Mouse (Mus musculus) heart, embryonic 14.5 days (tissue): ENCODE data around the gene Olfr726. TPM values are rescaled to one million over a fixed set of nuclear protein-coding genes. Genes with fewer than 3 reads are reported as not detected.

Experiments used
- ATAC-seq: fragments of 200-750 bp; cut with Nextera tagmentation; 2 replicates; pipeline ENCODE4 v1.8.0; 2017; ENCODE audit warnings: low read depth, moderate TSS enrichment; ENCODE audit not compliant: insufficient number of reproducible peaks, insufficient read depth, low FRiP score
- H3K27ac ChIP-seq, 2 experiments: fragments of 200-500 bp in 1 of 2; fragments of 300-500 bp in 1 of 2; sonication (generic) in 1 of 2; replicated peaks in 1 of 2; 2 replicates each; pipeline ENCODE4 v1.5.1; 2012 to 2014; ENCODE audit warnings: low read depth in 2 of 2, low read length in 2 of 2, control low read depth in 1 of 2, mild to moderate bottlenecking in 1 of 2, mixed read lengths in 1 of 2; ENCODE audit not compliant: control insufficient read depth in 1 of 2, insufficient read depth in 1 of 2
- H3K27me3 ChIP-seq: fragments of 300-500 bp; sonication (generic); 2 replicates; pipeline ENCODE4 v1.6.1; 2014; ENCODE audit warnings: mild to moderate bottlenecking, low read length, control low read depth; ENCODE audit not compliant: control insufficient read depth, insufficient read depth
- H3K36me3 ChIP-seq: fragments of 300-500 bp; sonication (generic); 2 replicates; pipeline ENCODE4 v1.6.1; 2014; ENCODE audit warnings: mild to moderate bottlenecking, control low read depth, low read length, mixed read lengths; ENCODE audit not compliant: control insufficient read depth, insufficient read depth
- H3K4me1 ChIP-seq, 2 experiments: fragments of 200-500 bp in 1 of 2; fragments of 300-500 bp in 1 of 2; sonication (generic) in 1 of 2; 2 replicates each; pipeline ENCODE4 v1.6.1; 2012 to 2014; ENCODE audit warnings: low read length in 2 of 2, control low read depth in 1 of 2, mixed read lengths in 1 of 2; ENCODE audit not compliant: control insufficient read depth in 2 of 2, insufficient read depth in 2 of 2
- H3K4me2 ChIP-seq: fragments of 300-500 bp; sonication (generic); 2 replicates; pipeline ENCODE4 v1.6.1; 2014; ENCODE audit warnings: mild to moderate bottlenecking, low read length
- H3K4me3 ChIP-seq, 2 experiments: fragments of 200-500 bp in 1 of 2; fragments of 300-500 bp in 1 of 2; sonication (generic) in 1 of 2; 2 replicates each; pipeline ENCODE4 v1.5.1; 2012 to 2014; ENCODE audit warnings: low read length in 2 of 2, mild to moderate bottlenecking in 2 of 2, control low read depth in 1 of 2, low read depth in 1 of 2, moderate library complexity in 1 of 2; ENCODE audit not compliant: control insufficient read depth in 1 of 2, insufficient read depth in 1 of 2
- H3K9ac ChIP-seq: fragments of 300-500 bp; sonication (generic); 2 replicates; pipeline ENCODE4 v1.6.1; 2014; ENCODE audit warnings: mild to moderate bottlenecking, low read length
- H3K9me3 ChIP-seq: fragments of 300-500 bp; sonication (generic); 2 replicates; pipeline ENCODE4 v1.6.1; 2016; ENCODE audit warnings: low read length, control low read depth; ENCODE audit not compliant: control insufficient read depth
- WGBS: fragments of 180-500 bp; shearing (Covaris S2); extraction: QIAGEN DNeasy Blood & Tissue Kit; methylation state at CpG from one replicate; pipeline ENCODE4 v1.1.7; 2014; 5-methylcytosine and 5-hydroxymethylcytosine counted together
- polyA plus RNA-seq: library from polyadenylated mRNA; unstranded; fragments of >200 nt; fragmentation: Nextera tagmentation; extraction: Ambion mirVana; gene quantifications from 2 replicates; pipeline ENCODE4 v1.2.1, GENCODE M21; 2014

The Olfr726 gene
- not detected in 2 replicates for polyA plus RNA-seq

GRCm38 (mm10) chr14:50090853-50091252, at the start of gene Olfr726:
Gene Olfr726, minus strand, starts transcription at chr14:50090953.
- Histone ChIP-seq H3K36me3 (no peaks in the 10 kb centered on the region), H3K4me3 (no peak within 1 kb of the TSS), H3K4me1 (no peaks in the 10 kb centered on the region), H3K27me3 (no peaks in the 10 kb centered on the region), H3K9me3 (no peaks in the 10 kb centered on the region), H3K4me2 (no peak within 1 kb of the TSS), H3K9ac (no peak within 1 kb of the TSS), H3K27ac (no peak within 1 kb of the TSS)
- 56% methylated on average over 1 of the region's 1 CpGs for WGBS
- no peak for ATAC-seq

- 64% methylated on average over 1 of the region's 1 CpGs for WGBS
- no peaks in the 10 kb centered on the region for H3K36me3 ChIP-seq
- H3K9me3 ChIP-seq: no peaks in the 10 kb centered on the region
- H3K4me2 ChIP-seq: no peak within 1 kb of the TSS
- no peaks in the 10 kb centered on the region for H3K27me3 ChIP-seq
- H3K9ac ChIP-seq: no peak within 1 kb of the TSS
- H3K4me1 ChIP-seq: no peaks in the 10 kb centered on the region
- H3K4me3 ChIP-seq: no peak within 1 kb of the TSS
- no peak for ATAC-seq
- no peak within 1 kb of the TSS for H3K27ac ChIP-seq
Observed at GRCm38 (mm10) chr14:50122886-50123285, 32.1 kb upstream of the Olfr726 start, which contains the start of gene Olfr727. Gene Olfr727, plus strand, starts transcription at chr14:50123186.

- Histone ChIP-seq H3K9ac (peak overlapping the region; percentile 77; the same call in 1 of the 2 replicates), H3K27me3 (no peaks in the 10 kb centered on the region), H3K9me3 (no peaks in the 10 kb centered on the region), H3K4me3 (peak overlapping the region; percentile 76 to 80), H3K4me2 (peak overlapping the region; percentile 92), H3K36me3 (no peaks in the 10 kb centered on the region), H3K4me1 (peaks cover 0 to 3% of the 10 kb centered on the region in 2 experiments; a peak in 2 of 4 replicates), H3K27ac (peak overlapping the region in 1 of 2 experiments; percentile 88; a peak in 2 of 4 replicates)
- WGBS: 0% methylated on average over 4 of the region's 4 CpGs
- no peak; the same call in 1 of the 2 replicates for ATAC-seq
Observed at GRCm38 (mm10) chr14:50062733-50063104, 28.0 kb downstream of the Olfr726 start.

DNA sequence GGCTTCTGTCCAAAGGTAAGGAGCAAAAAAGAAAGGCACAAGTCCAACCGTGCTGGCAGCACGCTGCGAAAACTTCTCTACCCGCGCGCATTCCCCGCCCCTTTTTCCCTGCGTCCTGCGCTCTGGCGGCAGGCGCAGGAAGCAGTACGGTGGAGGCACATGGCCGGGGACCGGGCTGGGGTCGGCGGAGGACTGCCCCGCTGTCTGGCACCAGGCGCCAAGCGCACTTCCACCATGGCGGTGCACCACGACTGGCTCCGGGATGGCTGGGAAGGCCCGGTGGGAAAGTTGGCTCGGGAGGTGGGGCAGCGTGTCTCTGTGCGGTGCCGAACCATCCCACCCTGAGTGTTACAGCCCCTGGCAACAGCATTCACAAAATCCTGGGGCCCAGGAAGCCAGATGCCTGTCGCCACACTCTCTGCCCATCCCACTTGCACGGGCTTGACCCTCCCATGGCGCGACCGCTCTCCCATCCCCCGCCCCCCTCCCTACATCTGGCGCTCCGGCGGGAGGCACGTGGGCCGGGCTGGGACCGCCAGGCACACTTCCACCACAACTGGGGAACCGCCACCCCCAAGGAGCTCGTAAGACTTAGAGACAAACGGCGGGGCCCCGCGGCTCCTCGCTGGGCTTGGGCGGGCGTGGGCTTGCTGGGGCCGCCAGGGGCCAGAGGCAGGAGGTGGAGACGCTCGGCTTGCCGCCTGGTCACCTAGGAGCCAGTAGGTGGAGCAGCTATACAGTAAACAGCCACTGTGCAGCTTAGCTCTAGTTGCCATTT, 28.6 kb downstream of the Olfr726 start:
- H3K27ac ChIP-seq: peak overlapping the region; percentile 63 to 88
- H3K27me3 ChIP-seq: no peaks in the 10 kb centered on the region
- peaks cover 0 to 3% of the 10 kb centered on the region in 2 experiments; a peak in 2 of 4 replicates for H3K4me1 ChIP-seq
- peak overlapping the region; percentile 77 for H3K9ac ChIP-seq
- peak overlapping the region; percentile 92 for H3K4me2 ChIP-seq
- H3K36me3 ChIP-seq: no peaks in the 10 kb centered on the region
- peak; percentile 89 for ATAC-seq
- no peaks in the 10 kb centered on the region for H3K9me3 ChIP-seq
- 1% methylated on average over 52 of the region's 52 CpGs for WGBS
- H3K4me3 ChIP-seq: peak overlapping the region; percentile 76 to 80

DNA sequence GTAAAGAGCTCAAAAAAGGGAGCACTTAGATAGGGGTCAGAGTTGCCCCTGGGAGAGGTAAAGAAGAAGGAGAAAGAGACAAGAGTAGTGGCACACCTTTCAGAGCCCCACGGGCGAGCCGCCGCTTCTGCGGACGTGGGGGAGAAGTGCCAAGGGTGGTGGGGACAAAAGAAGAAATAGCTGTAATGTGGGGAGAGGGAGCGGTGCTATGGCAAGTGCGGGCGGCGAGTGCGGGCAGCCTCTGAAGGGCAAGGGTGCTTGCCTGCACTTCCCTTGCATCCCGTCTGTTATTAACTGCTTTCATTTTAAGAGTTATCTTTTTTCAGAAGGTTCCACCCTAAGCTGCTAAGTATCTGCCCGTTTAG, 29.2 kb downstream of the Olfr726 start:
- H3K4me3 ChIP-seq: peak overlapping the region; percentile 76 to 80
- H3K27me3 ChIP-seq: no peaks in the 10 kb centered on the region
- no peak for ATAC-seq
- H3K27ac ChIP-seq: peak overlapping the region; percentile 63 to 88
- under 1% methylated on average over 13 of the region's 13 CpGs for WGBS
- no peaks in the 10 kb centered on the region for H3K36me3 ChIP-seq
- H3K9ac ChIP-seq: peak overlapping the region; percentile 77
- peaks cover 0 to 3% of the 10 kb centered on the region in 2 experiments; a peak in 2 of 4 replicates for H3K4me1 ChIP-seq
- H3K4me2 ChIP-seq: peak overlapping the region; percentile 92
- H3K9me3 ChIP-seq: no peaks in the 10 kb centered on the region

GRCm38 (mm10) chr14:50061179-50061578, 29.6 kb downstream of the Olfr726 start:
- 20% methylated on average over 11 of the region's 11 CpGs for WGBS
- Histone ChIP-seq H3K9ac (peak overlapping the region; percentile 77), H3K9me3 (no peaks in the 10 kb centered on the region), H3K27me3 (no peaks in the 10 kb centered on the region), H3K36me3 (no peaks in the 10 kb centered on the region), H3K27ac (no peak overlapping the region), H3K4me2 (peak overlapping the region; percentile 92), H3K4me3 (peak overlapping the region; percentile 76 to 80), H3K4me1 (peaks cover 0 to 3% of the 10 kb centered on the region in 2 experiments; a peak in 2 of 4 replicates)
- no peak for ATAC-seq

DNA sequence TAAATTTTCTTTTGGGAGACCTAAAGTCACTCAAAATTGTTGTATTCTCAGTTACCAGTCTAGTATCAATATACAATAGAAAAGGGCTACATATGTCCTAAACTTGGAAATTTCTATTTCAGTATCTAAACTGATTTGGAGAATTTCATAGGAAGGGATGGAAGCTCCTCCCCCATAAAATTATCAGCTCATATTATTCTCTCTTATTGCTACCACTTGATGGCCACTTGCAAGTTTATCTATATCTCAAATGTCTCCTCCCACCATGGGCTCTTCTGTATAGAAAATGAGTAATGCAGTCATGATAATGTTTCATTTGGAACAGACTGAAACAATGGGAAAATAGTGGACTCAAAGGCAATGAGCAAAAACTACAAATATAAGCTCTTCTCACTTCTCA, 50.5 kb downstream of the Olfr726 start, which contains the start of gene Olfr725:
TSS of gene Olfr725 (minus strand) at position 101 of the 400 bp plus-strand sequence.
- Histone ChIP-seq H3K27ac (no peak within 1 kb of the TSS), H3K4me1 (no peaks in the 10 kb centered on the region), H3K36me3 (no peaks in the 10 kb centered on the region), H3K9ac (no peak within 1 kb of the TSS), H3K9me3 (no peaks in the 10 kb centered on the region; the same call in 1 of the 2 replicates), H3K27me3 (no peaks in the 10 kb centered on the region), H3K4me3 (no peak within 1 kb of the TSS), H3K4me2 (no peak within 1 kb of the TSS)
- ATAC-seq: no peak
